Mouse (Mus musculus) liver, embryonic 14.5 days (tissue): Measurements from ENCODE around the gene Dock2.

Experiments used
- CTCF ChIP-seq: IDR thresholded peaks from 2 replicates; pipeline ENCODE4 v1.5.1; 2016; ENCODE audit warnings: antibody characterized with exemption, low read depth, control low read depth
- EP300 ChIP-seq: IDR thresholded peaks from 2 replicates; pipeline ENCODE4 v1.6.1; 2016; ENCODE audit warnings: antibody characterized with exemption, low read depth

DNA sequence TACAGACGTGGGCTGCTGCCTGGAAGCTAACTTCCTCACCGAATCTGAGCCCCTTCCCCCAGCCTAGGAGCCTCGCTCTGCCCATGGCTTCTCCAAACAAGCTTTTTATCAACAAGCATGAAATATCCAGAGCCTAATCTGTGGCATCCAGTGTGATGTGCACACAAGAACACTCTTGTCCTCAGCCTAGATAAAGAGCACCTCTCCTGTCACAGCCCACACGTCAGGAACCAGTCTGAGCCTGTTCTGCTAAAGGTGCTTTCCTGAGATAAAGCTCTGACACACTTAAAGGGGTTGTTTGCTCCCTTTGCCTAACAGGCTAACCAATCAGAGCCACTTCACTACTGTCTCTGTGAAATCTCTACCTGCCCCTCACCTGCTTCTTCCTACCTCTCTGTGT, 268.4 kb downstream of the Dock2 start:
- TF ChIP-seq CTCF (no peak), EP300 (peak; percentile 85)
